Mouse (Mus musculus): ENCODE measurements at regions not wholly inside any gene's neighbourhood (a gene's known extent, or its start where the extent isn't known, plus 50 kb on each side); places are given as distances from the start of the nearest gene placed in this dataset.
A peak's percentile ranks its signal among the peaks of the same experiment; 100 is the strongest.

DNA sequence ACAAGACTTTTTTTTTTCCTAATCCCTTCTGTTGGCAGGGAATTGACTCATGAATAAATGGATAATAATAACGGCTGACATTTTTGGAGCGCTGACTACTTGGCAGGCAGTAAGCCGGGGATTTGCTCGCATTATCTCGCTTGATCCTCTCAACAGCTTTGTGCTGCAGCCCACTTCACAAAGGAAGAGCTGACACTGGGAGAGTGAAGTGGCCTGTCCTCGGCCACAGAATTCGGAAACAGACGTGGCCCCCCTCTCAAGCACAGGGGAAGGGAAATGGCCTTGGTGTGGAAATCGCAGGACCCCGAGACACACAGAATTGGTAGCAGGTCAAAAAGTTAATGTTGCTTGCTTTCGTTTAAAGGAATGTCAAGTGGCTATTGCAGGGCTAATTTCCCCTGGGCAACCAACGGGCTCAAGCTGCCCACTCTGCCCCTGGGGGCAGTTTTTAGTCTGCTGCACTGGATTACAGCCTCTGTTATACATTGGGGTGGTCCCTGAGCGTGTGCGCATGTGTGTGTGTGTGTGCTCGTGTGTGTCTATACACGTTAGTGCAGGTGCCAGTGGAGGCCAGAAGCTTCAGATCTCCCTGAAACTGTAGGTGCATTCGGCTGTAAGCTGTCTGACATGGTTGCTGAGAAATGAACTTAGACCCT, 483.1 kb downstream of the Plcl1 start:
- DNase-seq (ENCODE audit: low read depth, low spot score): no peak

- no peak for DNase-seq (ENCODE audit: low read depth, low spot score)
These were observed 484.9 kb downstream of the Plcl1 start for GRCm38 (mm10) chr1:55890511-55891151.

DNA sequence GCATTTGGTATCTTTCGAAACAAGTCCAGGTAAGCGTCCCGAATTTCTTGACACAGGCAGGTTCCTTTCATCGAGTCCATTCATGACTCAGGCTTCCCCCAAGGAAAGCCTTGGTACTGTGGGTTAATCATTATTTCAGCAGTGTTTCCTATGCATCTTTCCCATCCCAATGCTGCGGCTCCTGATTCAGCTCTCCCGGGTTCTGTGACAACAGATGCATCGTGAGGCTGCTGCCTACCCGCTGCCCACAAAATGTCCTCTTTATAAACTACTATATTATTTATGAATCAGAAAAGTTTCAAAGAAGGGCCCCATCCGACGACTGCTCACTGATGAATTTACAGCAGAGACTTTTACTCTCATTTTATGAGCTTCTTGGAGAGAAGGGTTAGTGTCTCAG, 486.2 kb downstream of the Plcl1 start:
- no peak for DNase-seq (ENCODE audit: low read depth, low spot score)

GRCm38 (mm10) chr1:55897572-55897971, 491.9 kb downstream of the Plcl1 start:
- no peak for DNase-seq (ENCODE audit: low read depth, low spot score)

DNA sequence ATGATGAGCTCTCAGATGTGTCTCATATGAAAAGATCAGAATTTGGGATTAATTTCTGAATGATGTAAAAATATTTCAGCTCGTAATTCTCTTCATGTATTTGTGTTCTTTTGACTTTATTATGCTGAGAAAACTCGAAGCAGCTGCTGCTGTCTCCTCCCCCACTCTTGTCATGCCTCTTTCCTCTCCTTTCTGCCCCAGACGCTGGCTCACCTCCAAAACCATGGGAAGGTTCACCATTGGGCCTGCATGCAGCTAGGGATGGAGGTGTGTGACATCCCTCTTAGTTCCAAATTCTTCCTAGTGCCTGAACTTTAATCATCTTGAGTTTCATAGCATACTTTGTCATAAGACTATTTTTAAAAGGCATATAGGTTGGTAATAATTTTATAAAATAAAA, 492.3 kb downstream of the Plcl1 start:
- no peak for DNase-seq (ENCODE audit: low read depth, low spot score)

GRCm38 (mm10) chr1:55900033-55900432, 494.3 kb downstream of the Plcl1 start:
- no peak for DNase-seq (ENCODE audit: low read depth, low spot score)

DNA sequence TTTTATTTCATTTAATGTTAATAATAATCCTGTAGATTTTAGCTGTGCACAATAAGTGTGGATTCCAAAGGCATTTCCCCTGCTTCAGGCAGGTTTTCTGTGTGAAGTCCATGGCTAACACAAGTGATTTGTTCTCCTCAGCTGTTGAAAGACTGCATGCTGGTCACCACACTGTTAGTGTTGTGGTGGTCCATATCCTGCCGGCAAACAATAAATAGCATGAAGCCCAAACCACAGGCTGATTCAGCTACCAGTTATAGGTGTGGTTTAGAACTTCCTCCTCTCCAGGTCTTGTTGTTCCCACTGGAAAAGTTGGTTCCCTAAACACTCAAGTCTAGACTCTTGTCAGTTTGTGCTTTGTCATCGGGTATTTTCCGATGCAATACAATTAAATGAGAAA, 497.5 kb downstream of the Plcl1 start:
- DNase-seq (ENCODE audit: low read depth, low spot score): no peak

DNA sequence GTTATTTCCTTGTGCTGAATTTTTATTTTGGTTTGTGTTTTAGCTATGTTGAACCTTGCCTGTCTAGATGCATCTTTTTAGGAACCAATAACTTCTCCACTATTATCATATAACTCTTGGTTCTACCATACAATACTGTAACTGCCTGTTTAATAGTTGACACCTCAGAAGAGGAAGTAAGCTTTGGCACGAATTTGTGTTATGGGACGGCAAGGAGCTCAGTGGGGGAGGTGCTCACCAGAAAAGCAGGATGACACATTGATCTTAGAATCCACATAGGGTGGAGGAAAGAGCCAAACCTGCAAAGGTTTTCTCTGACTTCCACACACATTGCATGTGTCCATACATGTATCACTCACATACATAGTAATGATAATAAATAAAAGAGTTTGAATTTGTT, 498.9 kb downstream of the Plcl1 start:
- no peak for DNase-seq (ENCODE audit: low read depth, low spot score)

DNA sequence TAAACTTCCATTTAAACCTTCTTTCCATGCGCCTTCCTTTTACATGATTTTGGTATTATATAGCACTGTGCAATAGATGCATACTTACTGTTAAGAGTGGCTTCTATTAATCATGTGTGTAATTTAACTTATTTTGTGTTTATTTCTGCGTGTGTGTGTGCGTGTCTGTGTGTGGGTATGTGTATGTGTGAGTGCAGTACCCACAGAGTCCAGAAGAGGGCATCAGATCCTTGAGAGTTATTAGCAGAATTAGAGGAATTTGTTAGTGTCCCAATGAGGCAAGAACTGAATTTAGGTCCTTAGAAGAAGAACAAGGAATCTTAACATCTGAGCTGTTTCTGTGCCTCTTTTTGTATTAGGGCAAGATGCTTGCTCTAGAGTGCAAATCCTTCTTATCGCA, 499.5 kb downstream of the Plcl1 start:
- DNase-seq (ENCODE audit: low read depth, low spot score): no peak

DNA sequence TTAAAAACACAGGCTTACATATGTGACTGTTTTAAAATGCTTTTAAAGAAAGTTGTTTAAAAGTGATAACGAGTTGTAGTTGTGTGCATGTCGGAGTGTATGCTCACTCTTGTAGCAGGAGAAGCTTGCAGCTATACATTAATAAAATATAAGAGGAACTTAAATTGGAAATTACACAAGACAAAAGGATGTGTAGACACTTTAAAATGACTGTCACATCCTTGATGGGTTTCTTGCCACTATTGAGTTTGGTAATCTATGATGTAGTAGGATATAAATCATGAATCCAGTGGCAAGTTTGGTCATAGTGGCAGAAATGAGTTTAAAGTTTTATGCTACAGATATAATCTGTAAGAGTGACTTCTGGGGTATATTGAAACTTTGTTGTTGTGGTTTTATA, 504.3 kb downstream of the Plcl1 start:
- no peak for DNase-seq (ENCODE audit: low read depth, low spot score)

- DNase-seq (ENCODE audit: low read depth, low spot score): no peak
These were observed 508.6 kb downstream of the Plcl1 start for GRCm38 (mm10) chr1:55914284-55914683.

- no peak for DNase-seq (ENCODE audit: low read depth, low spot score)
These were observed 510.2 kb downstream of the Plcl1 start for GRCm38 (mm10) chr1:55915940-55916339.

DNA sequence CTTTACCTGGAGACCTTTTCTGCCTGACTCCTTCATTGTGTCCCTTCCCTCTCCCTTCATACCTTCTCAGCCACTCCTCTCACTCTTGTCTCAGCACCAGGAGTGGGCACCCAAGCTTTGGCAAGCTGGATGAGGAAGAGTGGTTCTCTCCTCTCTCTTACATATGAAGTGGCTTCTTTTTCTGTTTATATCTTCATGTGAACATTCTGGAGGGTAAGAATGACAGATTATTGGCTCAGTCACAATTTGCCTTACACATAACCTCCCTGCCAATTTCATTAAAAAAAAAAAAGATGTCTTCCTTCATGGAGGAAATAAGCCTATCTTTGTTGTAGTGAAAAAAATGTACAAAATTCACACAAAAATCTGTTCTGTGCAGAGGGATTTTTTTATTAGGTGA, 513.8 kb downstream of the Plcl1 start:
- no peak for DNase-seq (ENCODE audit: low read depth, low spot score)

GRCm38 (mm10) chr1:55946786-55947549, 541.2 kb downstream of the Plcl1 start:
- DNase-seq (ENCODE audit: low read depth, low spot score): peak; percentile 40

- no peak for DNase-seq (ENCODE audit: low read depth, low spot score)
These were observed 542.0 kb downstream of the Plcl1 start for GRCm38 (mm10) chr1:55947618-55948283.

DNA sequence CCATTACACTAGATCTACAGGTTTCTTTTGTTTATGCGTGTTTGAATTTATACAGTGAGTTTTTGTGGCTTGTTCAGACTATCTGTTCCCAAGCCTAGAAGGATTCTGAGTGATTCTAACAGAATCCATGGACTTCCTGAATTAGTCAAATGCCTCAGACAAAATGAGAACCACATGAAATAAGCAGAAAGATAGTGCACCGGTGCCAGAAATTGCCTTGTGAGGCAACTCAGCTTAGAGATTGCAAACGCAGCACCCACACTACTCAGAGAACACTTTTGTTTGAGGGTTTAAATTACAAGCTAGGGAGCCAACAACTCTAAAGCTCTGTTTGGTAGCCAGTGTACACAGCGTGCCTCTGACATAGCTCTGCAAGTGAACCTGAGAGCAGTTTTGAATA, 543.9 kb downstream of the Plcl1 start:
- DNase-seq (ENCODE audit: low read depth, low spot score): no peak

- DNase-seq (ENCODE audit: low read depth, low spot score): no peak
These were observed 552.2 kb downstream of the Plcl1 start for GRCm38 (mm10) chr1:55957804-55958445.

DNA sequence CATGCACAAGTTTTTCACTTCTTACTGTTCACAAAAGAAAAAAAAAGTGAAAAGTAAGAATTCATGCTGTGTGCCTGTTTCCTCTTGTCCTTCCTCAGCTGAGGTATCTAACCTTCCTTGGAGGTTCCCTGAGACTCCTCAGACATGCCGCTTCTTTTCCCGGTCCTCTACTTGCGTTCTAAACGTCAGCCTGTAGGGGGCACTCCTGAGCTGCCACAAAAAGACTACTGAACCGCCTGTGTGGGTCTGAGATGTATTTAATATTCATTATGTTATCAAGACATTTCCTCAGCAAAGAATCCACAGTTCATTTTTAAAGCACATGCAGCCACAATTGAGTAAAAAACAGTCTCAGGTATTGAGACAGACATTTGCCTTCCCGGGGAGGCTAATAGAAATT, 554.6 kb downstream of the Plcl1 start:
- peak; percentile 36 for DNase-seq (ENCODE audit: low read depth, low spot score)

- no peak for DNase-seq (ENCODE audit: low read depth, low spot score)
These were observed 558.1 kb downstream of the Plcl1 start for GRCm38 (mm10) chr1:55963867-55964266.

DNA sequence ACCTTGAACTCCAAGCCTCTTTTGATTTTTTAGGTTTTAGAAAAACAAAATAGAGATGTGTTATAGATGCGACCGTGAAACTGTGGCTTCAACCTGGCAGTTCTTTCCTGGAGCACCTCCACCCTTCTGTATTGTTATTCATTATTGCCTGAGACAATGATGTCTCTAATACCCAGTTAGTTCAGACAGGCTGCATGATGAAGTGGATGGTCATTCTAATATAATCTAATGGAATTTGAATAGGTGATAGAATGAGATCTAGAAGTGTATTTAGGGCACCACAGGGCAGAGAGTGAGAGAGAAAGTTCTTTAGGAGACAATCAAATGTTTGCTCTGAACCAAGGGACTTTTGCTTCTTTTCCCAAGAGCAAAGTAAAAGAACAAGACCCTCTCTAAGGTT, 560.6 kb downstream of the Plcl1 start:
- no peak for DNase-seq (ENCODE audit: low read depth, low spot score)

DNA sequence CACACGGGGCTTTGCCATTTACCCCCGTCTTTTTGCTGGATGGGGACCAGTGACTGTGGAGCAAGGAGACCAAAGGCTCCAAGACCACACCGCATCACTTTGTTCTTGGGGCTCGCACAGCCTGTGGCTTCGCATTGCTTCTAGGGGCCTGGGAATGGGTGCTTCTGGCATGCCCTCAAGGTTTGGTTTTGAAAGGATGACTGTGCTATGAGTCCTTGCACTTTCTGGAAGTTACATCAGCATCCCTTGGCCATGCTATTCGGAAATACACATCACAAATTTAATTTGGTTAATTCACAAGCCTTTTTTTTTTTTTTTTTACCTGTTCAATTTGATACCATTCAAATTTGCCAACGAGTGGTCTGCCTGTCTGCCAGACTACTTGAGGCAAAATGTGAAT, 562.1 kb downstream of the Plcl1 start:
- DNase-seq (ENCODE audit: low read depth, low spot score): no peak

DNA sequence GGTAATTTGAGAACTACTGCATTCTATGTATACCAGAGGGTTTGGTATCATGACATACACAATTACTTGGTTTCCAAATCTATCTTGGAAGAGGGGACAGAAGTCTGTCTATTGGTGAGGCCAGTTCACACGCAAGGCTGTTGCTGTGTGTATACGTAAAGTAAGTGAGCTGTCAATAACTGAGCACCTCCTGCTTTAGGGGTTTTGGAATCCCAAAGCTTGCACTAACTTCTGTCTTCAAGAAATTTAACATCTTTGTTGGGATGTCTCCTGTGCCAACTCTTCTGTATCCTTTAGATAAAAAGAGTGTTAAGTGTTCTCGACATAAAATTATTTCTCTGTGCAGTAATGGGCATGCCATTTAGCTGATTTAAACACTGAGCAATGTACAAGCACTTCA, 572.1 kb downstream of the Plcl1 start:
- no peak for DNase-seq (ENCODE audit: low read depth, low spot score)
